Mouse (Mus musculus) left cerebral cortex, adult 8-10 months (tissue): ENCODE measurements around the gene Rnf38. TPM values are rescaled to one million over a fixed set of nuclear protein-coding genes. Genes with fewer than 3 reads are reported as not detected.

ENCODE experiments used
- DNase-seq, 2 experiments: peaks; one replicate each; pipeline ENCODE4 v3.0.0; 2022; ENCODE audit warnings: low spot score in 2 of 2
- total RNA-seq, 4 experiments: library from RNA; stranded (reverse); gene quantifications; 2 replicates each; pipeline ENCODE4 v1.2.4; 2022

The Rnf38 gene
- total RNA-seq, 4 experiments from 2014 or later: 54.2 to 61.5 (median 58.1) TPM

DNA sequence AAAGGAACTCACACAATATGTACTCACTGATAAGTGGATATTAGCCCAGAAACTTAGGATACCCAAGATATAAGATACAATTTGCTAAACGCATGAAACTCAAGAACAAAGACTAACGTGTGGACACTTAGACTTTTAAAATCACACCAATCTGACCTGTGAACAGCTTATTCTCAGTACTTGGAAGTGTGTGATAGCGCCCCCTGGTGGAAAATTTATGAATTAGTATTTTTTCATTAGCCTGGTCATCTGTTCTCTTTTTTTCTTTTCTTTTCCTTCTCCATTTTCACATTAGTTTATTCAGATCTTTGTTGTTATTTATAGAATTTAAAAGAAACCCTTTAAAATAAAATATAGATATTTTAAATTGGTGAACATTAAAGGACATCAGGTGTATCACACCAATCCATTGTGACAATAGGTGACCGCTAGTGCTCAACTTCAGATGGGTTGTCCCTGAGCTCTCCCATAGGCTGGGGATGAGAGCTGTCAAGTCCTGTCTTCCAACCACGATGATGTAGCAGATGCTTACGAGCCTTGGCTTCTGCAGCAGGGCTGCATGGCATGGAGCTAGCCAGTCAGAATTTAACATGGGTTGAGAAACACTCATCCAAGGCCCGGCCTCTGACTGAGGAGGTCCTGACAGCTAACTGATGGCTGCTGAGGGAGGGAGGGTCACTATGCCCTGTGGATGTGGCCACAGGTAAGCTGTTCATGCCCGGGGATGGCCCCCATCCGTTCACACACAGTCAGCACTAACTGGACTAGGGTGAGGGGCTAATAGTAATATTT is 114.0 kb downstream of the Rnf38 start:
- DNase-seq: no peak

DNA sequence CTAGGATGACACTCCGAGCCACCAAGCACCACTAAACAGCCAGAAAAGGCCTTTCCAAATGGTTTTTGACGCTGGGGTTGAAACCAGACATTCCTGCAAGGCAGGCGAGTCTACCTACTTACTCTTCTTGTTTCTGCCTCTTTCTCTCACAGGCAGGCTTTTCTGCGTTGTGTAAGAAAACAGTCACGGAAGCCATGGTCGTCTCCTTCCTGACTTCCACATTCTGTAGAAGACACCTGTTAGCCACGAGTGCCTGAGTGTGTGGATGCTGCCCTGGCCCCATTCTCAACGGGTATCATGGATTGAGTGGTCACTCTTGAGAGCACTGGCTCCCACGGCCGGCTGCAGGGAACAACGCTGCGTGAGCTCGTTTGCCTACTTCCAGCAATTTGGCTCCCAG is 118.5 kb downstream of the Rnf38 start:
- DNase-seq: no peak

DNA sequence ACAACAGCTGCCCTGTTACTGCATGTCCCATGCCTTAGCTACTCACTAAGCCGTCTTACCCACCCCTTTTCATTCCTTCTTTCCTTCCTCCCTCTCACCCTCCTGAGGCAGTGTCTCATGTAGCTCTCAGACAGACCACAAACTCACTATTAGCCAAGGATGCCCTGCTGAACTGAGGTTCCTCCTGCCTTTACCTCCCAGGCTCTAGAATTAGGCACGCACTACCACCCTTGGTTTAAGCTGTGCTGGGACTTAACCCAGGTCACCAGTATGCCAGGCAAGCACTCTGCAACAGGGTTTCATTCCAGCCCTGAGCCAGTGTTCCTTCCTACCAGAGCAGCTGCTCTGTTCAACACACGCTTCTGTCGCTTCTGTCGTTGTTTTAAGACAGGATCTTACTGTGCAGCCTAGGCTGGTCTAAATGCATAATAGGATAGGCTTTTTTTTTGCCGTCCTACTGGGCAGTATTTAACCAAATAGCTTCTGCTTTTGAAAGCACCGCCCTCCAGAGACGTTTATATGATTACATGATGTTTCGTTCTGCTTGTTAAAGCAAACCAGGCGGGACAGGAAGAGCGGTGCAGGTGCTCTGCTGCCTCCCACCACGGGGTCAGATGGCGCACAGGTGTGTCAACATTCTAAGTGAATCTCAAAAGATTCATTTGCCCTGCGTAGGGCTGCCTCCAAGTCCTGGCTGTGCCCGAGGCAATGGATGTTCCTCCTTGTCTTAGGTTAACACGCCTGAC is 120.0 kb downstream of the Rnf38 start:
- no peak for DNase-seq

DNA sequence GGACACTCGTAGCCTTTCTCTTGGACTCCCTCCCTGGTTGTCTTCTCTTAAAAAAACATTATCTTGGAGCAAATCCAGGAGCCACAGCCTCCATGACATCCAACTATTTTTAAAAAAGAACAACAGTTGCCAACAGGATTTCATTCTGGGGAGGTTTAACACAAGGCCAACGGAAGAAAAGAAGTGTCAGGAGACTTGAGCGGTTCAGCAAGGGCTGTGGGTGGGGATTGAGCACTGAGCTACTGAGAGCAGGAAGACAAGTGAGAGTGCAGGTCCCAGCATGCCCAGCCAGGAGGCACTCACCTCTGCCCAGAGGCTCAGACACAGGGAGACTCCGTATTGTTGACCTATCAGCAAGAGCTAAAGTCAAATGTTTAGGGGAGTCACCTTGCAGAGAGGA is 120.8 kb downstream of the Rnf38 start:
- DNase-seq: no peak

DNA sequence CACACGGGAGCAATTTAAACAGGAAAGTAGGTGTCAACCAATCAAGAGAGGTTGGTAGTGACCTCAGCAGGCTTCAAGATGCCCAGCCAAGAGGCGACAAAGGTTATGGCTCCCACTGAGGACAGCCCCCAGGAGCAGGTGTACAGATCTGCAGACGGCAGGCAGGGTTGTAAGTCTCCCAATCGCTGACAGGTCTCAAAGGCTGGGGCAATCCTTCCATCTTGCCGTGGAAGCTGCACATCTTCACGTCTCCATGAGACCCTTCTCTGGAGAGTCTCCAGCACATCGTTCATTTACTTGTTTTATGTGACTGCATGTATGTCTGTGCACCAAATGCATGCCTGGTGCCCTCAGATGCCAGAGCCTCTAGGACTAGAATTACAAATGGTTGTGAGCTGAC is 122.8 kb downstream of the Rnf38 start:
- no peak for DNase-seq

DNA sequence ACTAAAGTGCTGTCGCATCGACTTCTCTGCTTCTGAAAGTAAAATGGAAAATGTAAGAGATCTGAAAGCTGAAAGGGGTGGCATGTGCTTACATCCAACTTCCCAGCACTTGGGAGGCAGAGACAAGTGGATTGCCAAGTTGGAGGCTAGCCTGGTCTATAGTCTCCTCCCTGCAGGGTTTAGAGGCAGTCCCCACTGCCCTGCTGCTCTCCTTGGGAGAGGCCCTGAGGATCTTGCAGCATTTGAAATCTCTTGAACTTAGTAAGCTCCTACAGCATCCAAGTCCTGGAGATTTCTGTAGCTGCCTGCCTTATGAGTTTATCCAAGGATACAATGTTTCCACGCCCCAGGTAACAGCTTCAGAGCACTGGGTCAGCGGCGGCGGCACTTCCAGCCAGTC is 125.3 kb downstream of the Rnf38 start:
- DNase-seq: no peak

DNA sequence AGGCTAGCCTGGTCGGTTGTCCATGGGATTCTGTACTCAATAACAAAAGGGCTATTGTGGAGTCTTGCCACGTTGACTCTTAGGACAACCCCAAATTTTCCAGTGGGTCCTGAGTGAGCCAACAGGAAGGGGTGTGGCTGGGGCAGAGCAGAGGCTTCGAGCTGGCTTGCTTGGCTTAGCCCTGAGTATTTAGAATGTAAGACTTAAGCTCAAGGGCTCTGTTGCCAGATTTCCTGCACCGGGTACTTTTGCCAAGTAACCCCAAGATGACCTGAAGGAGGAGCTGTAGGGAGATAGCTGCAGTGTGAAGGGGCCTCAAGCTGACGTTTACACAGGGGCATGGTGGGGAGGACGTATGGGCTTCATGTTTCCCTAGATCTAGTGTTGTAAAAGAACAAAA is 126.2 kb downstream of the Rnf38 start:
- no peak for DNase-seq

DNA sequence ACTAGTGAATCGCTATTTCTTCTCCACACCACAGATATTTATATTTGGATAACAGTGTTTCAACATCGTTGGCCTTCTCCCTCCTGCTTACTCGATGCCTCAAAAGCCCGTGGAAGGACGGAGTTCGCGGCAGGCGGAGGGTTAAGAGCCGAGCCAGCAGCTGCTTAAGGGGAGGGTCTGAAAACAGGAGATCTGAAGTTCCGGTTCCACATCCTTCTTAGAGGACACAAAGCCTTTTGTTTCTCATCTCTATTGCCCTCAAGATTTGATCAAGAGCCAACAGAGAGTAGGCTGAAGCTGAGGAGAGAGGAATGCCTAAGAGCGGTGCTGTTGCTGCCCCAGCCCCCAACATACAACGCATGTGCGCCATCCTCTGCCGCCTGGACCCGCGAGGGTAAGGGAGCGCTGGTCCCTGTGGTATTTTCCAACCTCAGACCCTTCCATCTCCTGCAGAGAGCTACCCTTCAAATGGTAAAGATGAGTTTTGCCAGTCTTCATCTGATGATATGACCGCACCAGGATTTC is 127.2 kb downstream of the Rnf38 start:
- DNase-seq: no peak

DNA sequence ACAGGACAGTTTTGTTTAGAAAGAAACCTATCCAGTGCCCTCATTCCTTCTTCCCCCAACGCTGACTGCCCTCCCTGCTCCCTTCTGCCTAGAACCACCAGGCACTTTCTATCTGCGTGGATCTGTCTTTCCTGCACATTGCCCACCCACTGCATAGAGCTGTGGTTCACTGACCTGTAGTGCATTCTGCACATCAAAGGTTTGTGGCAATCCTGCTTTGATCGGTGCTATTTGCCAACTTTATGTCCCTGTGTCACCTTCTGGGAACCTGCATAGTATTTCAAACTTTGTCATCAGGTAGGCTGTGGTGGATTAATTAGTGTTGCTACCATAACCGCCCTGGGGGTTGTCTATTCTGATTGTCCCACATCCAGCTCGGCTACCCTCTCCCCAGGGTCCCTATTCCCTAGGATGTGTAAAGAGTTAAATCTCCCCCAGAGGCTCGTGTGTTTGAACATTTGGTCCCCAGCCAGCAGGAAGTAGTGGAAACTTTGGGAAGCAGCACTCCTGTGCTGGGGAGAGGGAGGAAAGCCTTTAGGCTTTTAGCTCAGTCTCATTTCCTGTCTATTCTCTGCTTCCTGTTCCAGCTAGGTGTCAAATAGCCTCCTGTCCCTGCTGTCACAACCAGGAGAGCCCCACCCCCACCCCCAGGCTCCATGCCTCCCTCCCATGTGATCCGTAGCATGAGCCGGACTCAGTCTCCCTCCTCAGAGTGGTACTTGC is 129.2 kb downstream of the Rnf38 start:
- DNase-seq: no peak

DNA sequence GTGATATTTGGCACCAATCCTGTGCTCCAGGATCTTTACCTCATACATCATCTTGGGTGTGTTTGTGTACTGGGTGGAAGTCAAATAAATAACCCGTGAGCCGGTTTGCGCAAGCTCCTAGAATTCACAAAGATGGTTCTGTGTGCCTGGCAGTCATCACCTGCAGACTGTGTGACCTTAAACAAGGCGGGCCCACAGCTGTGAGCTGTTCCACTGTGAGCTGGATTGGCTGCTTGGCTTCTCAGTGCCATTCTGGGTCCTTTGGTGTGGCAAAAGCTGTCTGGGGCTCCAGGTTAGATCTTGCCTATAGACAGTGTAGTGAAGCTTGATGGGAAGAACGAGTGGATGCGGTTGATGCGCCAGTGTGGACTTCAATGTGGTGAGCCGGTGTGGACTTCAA is 130.0 kb downstream of the Rnf38 start:
- no peak for DNase-seq

DNA sequence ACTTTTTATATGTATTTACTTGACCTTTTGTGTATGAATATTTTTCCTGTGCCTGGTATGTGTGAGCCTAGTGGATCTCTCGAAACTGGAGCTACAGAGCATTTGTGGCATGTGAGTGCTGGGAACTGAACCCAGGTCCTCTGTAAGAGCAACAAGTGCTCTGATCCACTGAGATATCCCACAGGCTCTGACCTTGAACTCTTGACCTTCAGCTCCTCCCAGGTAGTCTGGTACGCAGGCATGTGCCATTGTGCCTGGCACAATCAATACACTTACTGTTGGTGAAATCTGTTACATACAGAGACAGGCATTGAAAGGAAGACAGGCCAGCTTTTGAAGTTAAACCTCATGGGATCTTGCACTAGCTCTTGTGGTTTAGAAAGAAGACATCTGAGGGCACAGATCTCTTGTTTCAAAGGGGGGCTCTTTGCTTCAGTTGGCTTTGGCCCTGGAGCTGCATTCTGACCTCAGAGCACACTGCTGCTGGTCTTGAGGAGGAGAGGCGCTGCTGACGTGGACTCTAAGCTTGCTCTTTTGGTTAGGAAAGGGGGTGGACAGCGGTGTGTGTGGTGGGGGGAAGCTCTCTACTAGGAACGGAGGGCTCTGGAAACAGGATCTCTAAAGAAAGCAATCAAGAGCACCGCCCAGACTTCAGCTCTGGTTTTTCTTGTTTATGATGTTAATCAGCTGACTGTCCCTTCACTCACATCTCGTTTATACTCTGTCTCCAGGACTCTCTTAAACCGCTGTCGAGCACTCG is 135.8 kb downstream of the Rnf38 start:
- no peak for DNase-seq

DNA sequence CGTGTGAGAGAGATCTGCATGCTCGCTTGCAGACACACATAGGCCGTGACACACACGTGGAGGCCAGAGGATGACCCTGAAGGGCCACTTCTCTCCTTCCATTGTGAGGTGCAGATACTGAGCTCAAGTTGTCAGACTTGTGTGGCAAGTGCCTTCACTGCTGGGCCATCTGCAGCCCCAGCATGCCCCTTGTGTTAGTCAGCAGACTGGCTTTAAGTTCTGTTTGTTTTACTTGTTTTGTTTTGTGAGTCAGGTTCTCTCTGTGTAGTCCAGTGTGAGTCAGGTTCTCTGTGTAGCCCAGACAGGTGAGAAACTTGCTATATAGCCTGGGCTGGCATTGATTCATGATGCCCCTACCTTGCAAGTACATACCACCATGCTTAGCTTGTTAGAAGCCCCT is 139.1 kb downstream of the Rnf38 start:
- no peak for DNase-seq

DNA sequence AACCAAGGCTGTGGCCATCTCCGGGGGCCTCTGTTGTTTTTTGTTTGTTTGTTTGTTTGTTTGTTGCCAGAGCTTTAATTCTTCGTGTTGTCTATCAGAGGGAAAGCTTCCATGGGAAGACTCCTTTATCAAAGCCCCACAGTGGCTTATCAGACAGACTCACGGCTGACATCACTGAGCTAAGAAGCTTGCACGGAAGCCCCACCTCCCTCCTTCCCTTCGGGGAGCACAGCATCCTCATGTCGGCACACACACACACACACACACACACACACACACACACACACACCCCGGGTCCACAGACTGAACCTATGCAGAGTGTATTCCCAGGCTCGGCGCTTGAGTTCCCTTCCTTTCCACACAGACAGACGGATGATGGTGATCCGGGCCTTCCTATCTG is 141.2 kb downstream of the Rnf38 start:
- DNase-seq: no peak

DNA sequence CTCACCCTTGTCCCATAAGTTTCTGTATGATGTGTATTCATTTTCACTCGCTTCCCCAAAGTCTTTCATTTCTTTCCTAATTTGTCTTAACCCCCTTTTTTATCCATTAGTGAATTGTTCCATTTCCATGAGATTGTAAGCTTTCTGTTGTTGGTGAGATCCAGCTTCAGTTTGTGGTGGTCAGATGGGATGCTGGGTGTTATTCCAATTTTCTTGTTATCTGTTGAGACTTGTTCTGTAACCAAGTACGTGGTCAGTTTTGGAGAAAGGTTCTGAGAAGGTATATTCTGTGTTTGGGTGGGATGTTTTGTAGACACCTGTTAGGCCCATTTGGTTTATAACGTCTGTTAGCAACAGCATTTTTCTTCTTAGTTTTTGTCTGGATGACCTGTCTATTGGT is 148.0 kb downstream of the Rnf38 start:
- no peak for DNase-seq

DNA sequence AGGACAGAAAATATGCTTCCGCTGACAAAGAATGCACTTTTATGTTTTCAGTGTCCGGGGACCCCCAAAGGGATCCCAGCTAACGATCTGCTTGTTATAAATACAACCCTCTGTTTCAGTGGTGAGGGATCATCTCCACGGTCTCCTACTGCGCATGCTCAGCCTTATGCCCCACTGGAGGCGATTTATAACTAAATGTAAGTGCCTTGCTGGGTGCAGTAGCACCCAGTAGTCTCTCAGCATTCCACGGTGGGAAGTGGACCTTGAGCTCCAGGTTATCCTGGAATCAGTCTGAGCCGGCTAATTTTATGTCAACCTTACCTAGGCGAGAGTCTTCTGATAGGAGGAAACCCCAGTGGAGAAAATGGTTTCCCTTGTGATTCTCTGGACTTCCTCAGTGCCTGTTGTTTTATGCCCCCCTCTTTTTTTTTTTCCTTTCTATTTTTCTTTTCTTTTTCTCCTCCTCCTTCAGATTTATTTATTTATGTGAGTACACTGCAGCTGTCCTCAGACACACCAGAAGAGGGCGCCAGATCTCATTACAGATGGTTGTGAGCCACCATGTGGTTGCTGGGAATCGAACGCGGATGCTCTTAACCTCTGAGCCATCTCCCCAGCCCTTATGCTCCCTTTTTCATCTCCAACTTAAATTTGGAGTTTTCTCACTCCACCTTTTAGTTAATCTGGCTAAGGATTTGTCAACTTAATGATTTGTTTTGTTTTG is 148.8 kb downstream of the Rnf38 start:
- no peak for DNase-seq

DNA sequence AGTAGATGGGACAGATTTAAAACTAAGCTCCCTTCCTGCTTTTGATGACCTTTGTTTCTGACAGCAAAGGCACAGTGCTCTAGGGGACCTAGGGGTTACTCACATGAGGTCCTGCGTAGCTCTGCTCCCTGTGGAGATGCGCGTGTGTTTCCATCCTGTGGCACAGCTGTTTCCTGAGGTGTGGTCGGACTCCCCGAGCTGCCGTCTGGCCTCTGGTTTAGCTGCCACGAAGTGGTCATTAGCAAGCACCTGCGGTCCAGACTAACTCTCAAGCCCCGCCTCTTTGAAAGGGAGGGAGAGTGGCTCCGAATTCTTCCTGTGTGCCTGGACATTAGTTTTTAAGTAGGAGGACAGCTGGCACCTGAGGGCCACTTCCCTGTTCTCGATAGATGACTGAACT is 149.6 kb downstream of the Rnf38 start, which contains the start of gene Gne:
Gene Gne (minus strand): TSS at position 233 of the 400 bp plus-strand sequence.
- DNase-seq: no peak

DNA sequence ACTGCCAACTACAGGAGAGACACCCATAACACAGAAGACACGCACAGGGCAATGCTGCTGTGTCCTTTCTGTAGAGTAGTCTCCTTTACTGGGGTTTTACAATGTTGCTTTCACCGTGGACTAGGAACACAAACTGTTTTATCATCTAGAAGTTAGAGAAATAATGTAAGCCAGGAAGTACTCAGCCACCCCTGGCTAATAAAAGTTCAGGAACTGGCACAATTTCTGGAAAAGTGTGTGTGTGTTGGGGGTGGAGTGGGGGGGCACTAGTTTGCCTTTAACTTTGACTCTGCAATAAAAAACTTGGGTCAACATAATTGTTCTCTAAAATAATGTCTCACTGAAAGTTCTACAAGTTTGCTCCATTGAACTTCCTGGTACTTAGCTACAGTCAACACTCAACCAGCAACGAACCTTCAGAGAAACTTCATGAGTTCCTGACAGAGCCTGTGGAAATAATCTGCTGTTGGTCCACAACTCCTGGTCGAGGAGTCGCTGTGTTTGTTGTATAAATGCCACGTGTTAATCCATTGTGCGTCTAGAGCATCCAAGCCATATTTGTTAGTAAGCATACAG is 155.1 kb downstream of the Rnf38 start:
- DNase-seq: no peak
